Mouse (Mus musculus): ENCODE measurements around the gene Fgr. TPM values are rescaled to one million over a fixed set of nuclear protein-coding genes. Genes with fewer than 3 reads are reported as not detected.

Fgr gene
- polyA plus RNA-seq, 1 experiment from 2014 or later = 0.73 TPM

- Histone ChIP-seq H3K27ac (ENCODE audit: low read depth, low read length) (peak overlapping the region; percentile 45), H3K9ac (ENCODE audit: low read depth, low read length) (0 out of 2 replicates have a peak overlapping the region, but pooled peaks have one; percentile 22), H3K4me1 (replicated peaks; ENCODE audit: control insufficient read depth, insufficient read depth, low read length) (peaks cover 91% of the 10 kb centered on the region), H3K36me3 (ENCODE audit: control insufficient read depth, insufficient read depth, low read length) (no peaks in the 10 kb centered on the region), H3K9me3 (ENCODE audit: control insufficient read depth, low read length) (no peaks in the 10 kb centered on the region), H3K27me3 (replicated peaks; ENCODE audit: control insufficient read depth, insufficient read depth, low read length) (no peaks in the 10 kb centered on the region), H3K4me2 (no peak overlapping the region), H3K4me3 (ENCODE audit: low read depth, low read length) (no peak overlapping the region)
- DNase-seq (ENCODE audit: low spot score) = no peak
- WGBS = 50% methylated on average over 11 of the region's 11 CpGs
- no peak for ATAC-seq (replicated peaks; ENCODE audit: low FRiP score)
These were observed 72.0 kb downstream of the Fgr start for GRCm38 (mm10) chr4:133045771-133046474.

DNA sequence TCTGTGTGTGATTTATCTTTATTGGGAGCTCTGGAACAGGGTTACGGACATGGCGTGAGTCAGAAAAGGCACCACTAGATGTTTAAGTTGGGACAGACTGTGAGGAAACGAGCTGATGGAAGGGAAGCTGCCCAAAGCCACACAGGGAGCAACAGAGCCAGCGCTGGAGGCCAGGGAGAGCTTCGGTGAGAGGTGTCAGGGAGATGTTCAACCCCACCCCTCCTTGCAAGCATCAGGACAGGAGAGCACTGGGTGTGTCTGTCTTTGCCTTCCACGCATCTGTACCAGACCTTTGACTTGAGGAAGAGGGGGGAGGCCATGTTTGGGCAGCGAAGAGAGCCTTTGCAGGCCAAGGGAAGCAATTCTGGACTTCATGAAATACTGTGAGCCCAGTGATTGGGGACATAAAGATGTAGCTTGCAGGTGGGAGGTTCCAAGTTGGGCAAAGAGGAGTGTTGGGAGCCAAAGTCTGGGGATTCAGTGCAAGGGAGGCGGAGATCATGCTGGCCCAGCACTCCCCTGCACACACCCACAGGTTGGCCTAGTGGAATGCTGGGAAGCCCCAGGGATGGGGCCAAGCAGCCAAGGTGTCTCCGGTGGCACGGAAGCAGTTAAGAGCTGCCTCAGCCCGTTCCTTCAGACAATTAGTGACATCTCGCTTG, 72.9 kb downstream of the Fgr start:
- Histone ChIP-seq H3K9ac (ENCODE audit: low read depth, low read length) (no peak overlapping the region), H3K9me3 (ENCODE audit: control insufficient read depth, low read length) (no peaks in the 10 kb centered on the region), H3K36me3 (ENCODE audit: control insufficient read depth, insufficient read depth, low read length) (no peaks in the 10 kb centered on the region), H3K4me1 (replicated peaks; ENCODE audit: control insufficient read depth, insufficient read depth, low read length) (peaks cover 90% of the 10 kb centered on the region), H3K4me3 (ENCODE audit: low read depth, low read length) (no peak overlapping the region), H3K27ac (ENCODE audit: low read depth, low read length) (peak overlapping the region; percentile 23; the same call in 1 of the 2 replicates), H3K27me3 (replicated peaks; ENCODE audit: control insufficient read depth, insufficient read depth, low read length) (no peaks in the 10 kb centered on the region), H3K4me2 (no peak overlapping the region)
- DNase-seq (ENCODE audit: low spot score) (no peak), ATAC-seq (replicated peaks; ENCODE audit: low FRiP score) (no peak)
- WGBS = 51% methylated on average over 12 of the region's 12 CpGs

- Histone ChIP-seq H3K4me2 (0 out of 2 replicates have a peak overlapping the region, but pooled peaks have one; percentile 7), H3K27ac (ENCODE audit: low read depth, low read length) (peak overlapping the region; percentile 11; the same call in 1 of the 2 replicates), H3K27me3 (replicated peaks; ENCODE audit: control insufficient read depth, insufficient read depth, low read length) (no peaks in the 10 kb centered on the region), H3K4me1 (replicated peaks; ENCODE audit: control insufficient read depth, insufficient read depth, low read length) (peaks cover 84% of the 10 kb centered on the region), H3K4me3 (ENCODE audit: low read depth, low read length) (no peak overlapping the region), H3K36me3 (ENCODE audit: control insufficient read depth, insufficient read depth, low read length) (no peaks in the 10 kb centered on the region), H3K9me3 (ENCODE audit: control insufficient read depth, low read length) (no peaks in the 10 kb centered on the region), H3K9ac (ENCODE audit: low read depth, low read length) (no peak overlapping the region)
- WGBS = 52% methylated on average over 16 of the region's 16 CpGs
- DNase-seq (ENCODE audit: low spot score) (no peak), ATAC-seq (replicated peaks; ENCODE audit: low FRiP score) (no peak)
These were observed 73.6 kb downstream of the Fgr start for GRCm38 (mm10) chr4:133047353-133048105.

DNA sequence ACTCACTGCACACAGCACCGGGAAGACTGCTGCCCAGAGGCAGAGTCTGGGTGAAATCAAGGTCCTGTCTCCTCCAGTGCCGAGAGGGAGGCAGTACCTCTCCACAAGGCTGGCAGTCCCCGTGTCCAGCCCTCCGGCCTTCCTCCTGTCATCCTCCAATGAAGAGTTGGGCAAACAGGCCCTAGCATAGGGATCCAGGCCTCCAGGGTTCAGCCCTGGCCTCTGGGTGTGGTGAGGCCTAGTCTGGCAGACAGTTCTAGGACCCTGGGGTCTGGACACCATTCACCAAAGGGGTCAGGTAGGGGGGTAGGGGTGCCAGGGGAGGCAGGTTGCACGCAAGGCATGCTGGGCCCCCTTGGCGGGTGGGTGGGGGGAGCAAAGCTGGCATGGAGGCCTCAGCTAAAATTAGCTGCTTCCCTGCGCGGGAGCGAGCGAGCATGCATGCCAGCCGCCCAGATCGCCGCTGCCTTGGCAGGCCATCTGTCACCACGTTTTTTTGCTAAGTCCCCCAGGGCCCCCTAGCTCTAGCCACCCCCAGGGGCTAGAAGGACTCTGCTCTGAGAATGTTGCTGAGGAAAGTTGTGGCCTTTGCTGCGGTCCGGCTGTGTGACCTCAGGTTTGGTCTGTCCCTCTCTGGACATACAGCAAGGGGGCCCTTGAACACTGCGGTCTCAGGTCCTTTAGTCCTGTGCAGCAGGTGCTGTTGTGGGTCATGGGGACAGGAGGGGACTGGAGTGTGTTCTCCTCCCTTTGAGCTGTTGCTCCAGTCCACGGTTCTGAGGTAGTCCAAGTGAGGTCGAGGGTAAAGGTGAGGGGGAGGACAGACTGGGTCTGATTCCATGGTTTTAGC, 75.4 kb downstream of the Fgr start:
- Histone ChIP-seq H3K4me1 (replicated peaks; ENCODE audit: control insufficient read depth, insufficient read depth, low read length) (peaks cover 67% of the 10 kb centered on the region), H3K9ac (ENCODE audit: low read depth, low read length) (no peak overlapping the region), H3K9me3 (ENCODE audit: control insufficient read depth, low read length) (no peaks in the 10 kb centered on the region), H3K4me2 (no peak overlapping the region), H3K27ac (ENCODE audit: low read depth, low read length) (no peak overlapping the region), H3K36me3 (ENCODE audit: control insufficient read depth, insufficient read depth, low read length) (no peaks in the 10 kb centered on the region), H3K27me3 (replicated peaks; ENCODE audit: control insufficient read depth, insufficient read depth, low read length) (no peaks in the 10 kb centered on the region), H3K4me3 (ENCODE audit: low read depth, low read length) (no peak overlapping the region)
- ATAC-seq (replicated peaks; ENCODE audit: low FRiP score) = no peak
- WGBS = 77% methylated on average over 19 of the region's 19 CpGs
- DNase-seq (ENCODE audit: low spot score) = no peak

DNA sequence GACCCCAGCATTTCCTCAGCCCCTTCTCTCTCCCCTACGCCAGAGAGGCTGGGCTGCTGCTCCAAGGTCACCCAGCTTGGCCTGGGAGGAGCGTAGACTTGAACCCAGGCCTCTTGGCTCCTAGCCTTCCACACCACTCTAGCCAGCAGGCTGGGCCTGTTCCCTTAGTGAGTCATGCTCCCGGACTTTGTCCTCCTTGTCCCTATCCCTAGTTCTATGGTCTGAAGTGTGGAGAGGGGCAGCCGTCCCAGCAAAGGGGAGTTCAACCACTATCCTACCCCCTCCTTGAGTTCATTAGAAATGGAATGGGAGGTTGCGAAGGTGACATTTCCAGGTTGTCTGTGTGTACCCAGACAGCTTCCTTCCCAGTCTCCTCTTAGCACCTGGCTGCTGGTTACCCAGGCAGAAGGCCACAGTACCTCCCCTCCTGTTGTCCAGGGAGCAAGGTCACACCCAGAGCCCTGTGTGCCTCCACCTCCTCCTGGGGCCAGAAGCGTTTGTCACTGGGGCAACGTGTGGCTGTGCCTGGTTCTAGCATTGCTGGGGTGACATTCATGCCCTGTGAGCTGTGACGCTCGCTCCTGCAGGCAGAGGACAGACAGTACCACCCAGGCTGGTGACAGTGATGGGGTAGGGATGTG, 76.4 kb downstream of the Fgr start:
- ATAC-seq (replicated peaks; ENCODE audit: low FRiP score) (no peak), DNase-seq (ENCODE audit: low spot score) (no peak)
- Histone ChIP-seq H3K4me1 (replicated peaks; ENCODE audit: control insufficient read depth, insufficient read depth, low read length) (peaks cover 64% of the 10 kb centered on the region), H3K27ac (ENCODE audit: low read depth, low read length) (no peak overlapping the region), H3K9me3 (ENCODE audit: control insufficient read depth, low read length) (no peaks in the 10 kb centered on the region), H3K4me3 (ENCODE audit: low read depth, low read length) (no peak overlapping the region), H3K4me2 (no peak overlapping the region), H3K27me3 (replicated peaks; ENCODE audit: control insufficient read depth, insufficient read depth, low read length) (no peaks in the 10 kb centered on the region), H3K9ac (ENCODE audit: low read depth, low read length) (no peak overlapping the region), H3K36me3 (ENCODE audit: control insufficient read depth, insufficient read depth, low read length) (no peaks in the 10 kb centered on the region)
- 66% methylated on average over 9 of the region's 9 CpGs for WGBS

DNA sequence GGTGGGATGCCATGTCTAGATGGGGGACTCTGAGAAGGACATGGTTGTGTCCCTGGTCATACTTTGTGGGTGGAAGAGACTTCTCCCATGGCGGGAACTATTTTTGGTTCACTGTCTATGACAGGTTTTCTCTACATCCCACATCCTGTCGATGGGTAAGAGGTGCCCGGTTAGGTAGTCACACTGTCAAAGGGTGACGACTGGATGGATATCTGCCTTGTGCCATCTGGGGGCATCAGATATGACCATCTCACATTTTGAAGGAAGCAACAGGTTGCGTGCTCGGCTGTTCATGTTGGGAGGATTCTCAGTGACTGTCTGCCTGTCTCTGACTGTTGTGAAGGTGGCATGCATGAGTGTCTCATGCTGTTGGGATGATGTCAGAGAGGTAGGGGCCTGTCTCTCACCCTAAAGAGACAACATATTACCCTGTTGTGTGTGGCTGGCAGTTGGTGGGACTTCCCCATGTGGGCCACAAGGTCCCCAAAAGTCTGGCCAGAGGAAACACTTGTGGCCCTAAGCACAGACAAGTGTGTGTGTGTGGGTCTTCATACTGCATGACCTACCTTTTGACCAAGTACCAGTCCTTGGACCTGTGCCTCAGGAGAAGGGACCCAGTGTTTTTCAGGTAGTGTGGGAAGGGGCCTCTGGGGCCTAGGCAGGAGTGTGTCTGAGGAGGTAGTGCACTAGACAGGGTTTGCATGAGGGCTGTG, 77.1 kb downstream of the Fgr start:
- H3K4me1 ChIP-seq (replicated peaks; ENCODE audit: control insufficient read depth, insufficient read depth, low read length) = peaks cover 63% of the 10 kb centered on the region
- no peak for ATAC-seq (replicated peaks; ENCODE audit: low FRiP score)
- H3K4me2 ChIP-seq = no peak overlapping the region
- H3K4me3 ChIP-seq (ENCODE audit: low read depth, low read length) = no peak overlapping the region
- WGBS = 63% methylated on average over 6 of the region's 6 CpGs
- H3K36me3 ChIP-seq (ENCODE audit: control insufficient read depth, insufficient read depth, low read length) = no peaks in the 10 kb centered on the region
- no peak overlapping the region for H3K9ac ChIP-seq (ENCODE audit: low read depth, low read length)
- DNase-seq (ENCODE audit: low spot score) = no peak
- H3K9me3 ChIP-seq (ENCODE audit: control insufficient read depth, low read length) = no peaks in the 10 kb centered on the region
- no peak overlapping the region for H3K27ac ChIP-seq (ENCODE audit: low read depth, low read length)
- no peaks in the 10 kb centered on the region for H3K27me3 ChIP-seq (replicated peaks; ENCODE audit: control insufficient read depth, insufficient read depth, low read length)

- DNase-seq (ENCODE audit: low spot score) = no peak
- H3K27ac ChIP-seq (ENCODE audit: low read depth, low read length) = no peak overlapping the region
- H3K9me3 ChIP-seq (ENCODE audit: control insufficient read depth, low read length) = no peaks in the 10 kb centered on the region
- ATAC-seq (replicated peaks; ENCODE audit: low FRiP score) = no peak
- H3K4me3 ChIP-seq (ENCODE audit: low read depth, low read length) = no peak overlapping the region
- H3K9ac ChIP-seq (ENCODE audit: low read depth, low read length) = no peak overlapping the region
- peaks cover 63% of the 10 kb centered on the region for H3K4me1 ChIP-seq (replicated peaks; ENCODE audit: control insufficient read depth, insufficient read depth, low read length)
- H3K36me3 ChIP-seq (ENCODE audit: control insufficient read depth, insufficient read depth, low read length) = no peaks in the 10 kb centered on the region
- no peaks in the 10 kb centered on the region for H3K27me3 ChIP-seq (replicated peaks; ENCODE audit: control insufficient read depth, insufficient read depth, low read length)
- H3K4me2 ChIP-seq = no peak overlapping the region
- WGBS = 47% methylated on average over 14 of the region's 14 CpGs
These were observed 77.6 kb downstream of the Fgr start for GRCm38 (mm10) chr4:133051550-133051865.
